Mouse (Mus musculus): ENCODE measurements around the gene Ptgds. TPM values are rescaled to one million over a fixed set of nuclear protein-coding genes. Genes with fewer than 3 reads are reported as not detected.

The Ptgds gene
- total and polyA plus RNA-seq, 3 experiments: 0.37 to 0.46 TPM; not detected in 1

DNA sequence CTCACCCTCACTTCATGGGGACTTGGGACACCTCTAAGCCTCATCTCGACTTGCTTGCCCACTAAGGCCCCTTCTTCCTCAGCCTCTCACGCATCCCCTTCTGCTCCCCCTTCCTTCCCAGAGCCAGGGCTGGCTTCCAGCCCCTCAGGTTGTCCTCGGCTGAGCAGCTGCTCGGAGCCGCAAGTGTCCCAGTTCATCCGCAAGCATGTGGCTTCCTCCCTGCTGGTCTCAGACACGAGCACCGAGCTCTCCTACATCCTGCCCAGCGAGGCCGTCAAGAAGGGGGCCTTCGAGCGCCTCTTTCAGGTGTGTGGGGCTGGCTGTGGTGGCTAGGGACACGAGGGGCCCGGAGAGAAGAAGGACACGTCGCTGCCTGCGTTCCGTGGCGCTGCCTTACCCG is 28.8 kb downstream of the Ptgds start:
- dilution Hi-C loops (cut with MboI; ENCODE audit: extremely low pct_ligation_motif_present, extremely low pct_unique_long_range_greater_than_20kb, low sequenced_read_pairs) (no loop called here), in situ Hi-C loops (cut with MboI; ENCODE audit: low pct_ligation_motif_present, low pct_unique_long_range_greater_than_20kb, low sequenced_read_pairs) (no loop called here)
- H3K4me1 ChIP-seq (ENCODE audit: control insufficient read depth in 1 of 2, insufficient read depth in 2 of 2): no peaks in the 10 kb centered on the region
- peaks cover 90 to 98% of the 10 kb centered on the region in 2 experiments for H3K36me3 ChIP-seq (replicated peaks in 1 of 2; ENCODE audit: control insufficient read depth in 1 of 2, insufficient read depth in 1 of 2, low read length in 1 of 2)
- no peaks in the 10 kb centered on the region for H3K27me3 ChIP-seq (replicated peaks)
- H3K9me3 ChIP-seq (replicated peaks; ENCODE audit: low read length): no peaks in the 10 kb centered on the region
- H3K79me2 ChIP-seq (replicated peaks; ENCODE audit: control insufficient read depth, extremely low read depth, insufficient read depth, poor library complexity, severe bottlenecking): no peaks in the 10 kb centered on the region
- no peak overlapping the region for H3K27ac ChIP-seq (ENCODE audit: insufficient read depth, low read depth)
- H3K9ac ChIP-seq (ENCODE audit: insufficient read depth, low read depth): no peak overlapping the region
- H3K4me2 ChIP-seq (ENCODE audit: insufficient read depth, low read depth, poor library complexity, severe bottlenecking): no peak overlapping the region
- no peak for TF ChIP-seq E2F4 (IDR thresholded peaks at IDR 0.05; ENCODE audit: insufficient replicate concordance, low read depth, low read length)
- no peak for TF ChIP-seq MAZ (IDR thresholded peaks at IDR 0.05; ENCODE audit: low read depth, low read length)
- TF ChIP-seq MEF2A (IDR thresholded peaks at IDR 0.05; ENCODE audit: borderline replicate concordance, low read depth, low read length): no peak
- TF ChIP-seq MXI1 (IDR thresholded peaks at IDR 0.05; ENCODE audit: low read depth, low read length): no peak
- TF ChIP-seq ZNF384 (IDR thresholded peaks at IDR 0.05; ENCODE audit: low read depth, low read length): no peak
- TF ChIP-seq NELFE (IDR thresholded peaks at IDR 0.05; ENCODE audit: low read depth, low read length): no peak
- no peak for TF ChIP-seq GABPA (IDR thresholded peaks at IDR 0.05; ENCODE audit: insufficient replicate concordance, low read depth, low read length)
- no peak for TF ChIP-seq CTCF (conservative IDR thresholded peaks at IDR 0.05 in 1 of 2, IDR thresholded peaks at IDR 0.05 in 1 of 2; ENCODE audit: low read depth in 2 of 2, low read length in 2 of 2)
- H3K4me3 ChIP-seq (replicated peaks in 1 of 3; ENCODE audit: low read depth in 2 of 3, low read length in 2 of 3, poor library complexity in 1 of 3): no peak overlapping the region
- DNase-seq (ENCODE audit: extremely low read depth): no peak

DNA sequence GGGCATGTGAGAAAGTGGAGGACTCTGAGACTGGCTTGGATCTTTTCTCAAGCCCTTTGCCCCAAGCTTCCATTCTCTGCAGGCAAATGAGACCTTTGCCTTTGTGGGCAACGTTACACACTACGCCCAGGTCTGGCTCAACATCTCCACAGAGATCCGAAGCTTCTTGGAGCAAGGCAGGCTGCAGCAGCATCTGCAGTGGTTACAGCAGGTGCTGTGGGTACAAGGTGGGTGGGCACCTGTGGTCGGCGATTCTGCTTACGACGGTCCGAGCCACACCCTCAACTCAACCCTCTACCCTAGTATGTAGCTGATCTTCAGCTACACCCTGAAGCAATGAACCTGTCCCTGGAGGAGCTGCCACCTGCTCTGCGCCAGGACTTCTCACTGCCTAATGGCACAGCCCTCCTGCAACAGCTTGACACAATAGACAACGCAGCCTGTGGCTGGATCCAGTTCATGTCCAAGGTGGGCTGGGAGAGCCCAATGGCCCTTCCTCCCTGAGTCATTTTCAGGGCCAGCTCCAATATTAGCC is 33.5 kb downstream of the Ptgds start:
- DNase-seq (ENCODE audit: extremely low read depth): no peak
- no peak overlapping the region for H3K4me2 ChIP-seq (ENCODE audit: insufficient read depth, low read depth, poor library complexity, severe bottlenecking)
- no peak for TF ChIP-seq CHD1 (IDR thresholded peaks at IDR 0.05; ENCODE audit: low read depth, low read length)
- no peak for TF ChIP-seq MYC (IDR thresholded peaks at IDR 0.05; ENCODE audit: low read depth, low read length)
- TF ChIP-seq JUND (conservative IDR thresholded peaks at IDR 0.05; ENCODE audit: low read depth, low read length): no peak
- H3K27ac ChIP-seq (ENCODE audit: insufficient read depth, low read depth): no peak overlapping the region
- no peaks in the 10 kb centered on the region for H3K4me1 ChIP-seq (ENCODE audit: control insufficient read depth in 1 of 2, insufficient read depth in 2 of 2)
- no peak overlapping the region for H3K9ac ChIP-seq (ENCODE audit: insufficient read depth, low read depth)
- dilution Hi-C loops (cut with MboI; ENCODE audit: extremely low pct_ligation_motif_present, extremely low pct_unique_long_range_greater_than_20kb, low sequenced_read_pairs): no loop called here
- H3K36me3 ChIP-seq (replicated peaks in 1 of 2; ENCODE audit: control insufficient read depth in 1 of 2, insufficient read depth in 1 of 2, low read length in 1 of 2): peaks cover 55 to 98% of the 10 kb centered on the region in 2 experiments
- no peak overlapping the region for H3K4me3 ChIP-seq (replicated peaks in 1 of 3; ENCODE audit: low read depth in 2 of 3, low read length in 2 of 3, poor library complexity in 1 of 3)
- in situ Hi-C loops (cut with MboI; ENCODE audit: low pct_ligation_motif_present, low pct_unique_long_range_greater_than_20kb, low sequenced_read_pairs): no loop called here
- H3K9me3 ChIP-seq (replicated peaks; ENCODE audit: low read length): no peaks in the 10 kb centered on the region
- H3K27me3 ChIP-seq (replicated peaks): no peaks in the 10 kb centered on the region
- no peaks in the 10 kb centered on the region for H3K79me2 ChIP-seq (replicated peaks; ENCODE audit: control insufficient read depth, extremely low read depth, insufficient read depth, poor library complexity, severe bottlenecking)

DNA sequence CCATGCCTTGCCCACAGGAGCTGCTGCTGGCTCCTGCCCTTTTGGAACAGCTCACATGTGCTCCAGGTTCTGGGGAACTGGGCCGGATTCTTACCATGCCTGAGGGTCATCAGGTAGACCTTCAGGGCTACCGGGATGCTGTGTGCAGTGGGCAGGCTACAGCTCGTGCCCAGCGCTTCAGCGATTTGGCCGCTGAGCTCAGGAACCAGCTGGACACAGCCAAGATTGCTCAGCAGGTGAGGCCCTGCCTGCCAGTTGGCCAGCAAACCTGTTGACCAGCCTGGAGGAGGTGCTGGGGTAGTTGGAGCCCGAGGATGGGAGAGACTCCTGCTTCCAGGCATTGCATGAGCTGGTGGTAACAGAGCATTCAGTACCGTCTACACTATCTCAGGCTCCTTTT is 35.6 kb downstream of the Ptgds start:
- dilution Hi-C loops (cut with MboI; ENCODE audit: extremely low pct_ligation_motif_present, extremely low pct_unique_long_range_greater_than_20kb, low sequenced_read_pairs): no loop called here

More for the DNA sequence above, 35.6 kb downstream of the Ptgds start:
- H3K27me3 ChIP-seq (replicated peaks): no peaks in the 10 kb centered on the region
- no peak overlapping the region for H3K9ac ChIP-seq (ENCODE audit: insufficient read depth, low read depth)
- H3K4me3 ChIP-seq (replicated peaks in 1 of 3; ENCODE audit: low read depth in 2 of 3, low read length in 2 of 3, poor library complexity in 1 of 3): no peak overlapping the region
- H3K27ac ChIP-seq (ENCODE audit: insufficient read depth, low read depth): no peak overlapping the region
- no peaks in the 10 kb centered on the region for H3K9me3 ChIP-seq (replicated peaks; ENCODE audit: low read length)
- in situ Hi-C loops (cut with MboI; ENCODE audit: low pct_ligation_motif_present, low pct_unique_long_range_greater_than_20kb, low sequenced_read_pairs): loop anchor here (5.0 kb wide), 1 partner anchor 43 kb away; no protein-coding TSS in a partner anchor
- no peak overlapping the region for H3K4me2 ChIP-seq (ENCODE audit: insufficient read depth, low read depth, poor library complexity, severe bottlenecking)
- peaks cover 44 to 90% of the 10 kb centered on the region in 2 experiments for H3K36me3 ChIP-seq (replicated peaks in 1 of 2; ENCODE audit: control insufficient read depth in 1 of 2, insufficient read depth in 1 of 2, low read length in 1 of 2)
- peaks cover 9 to 16% of the 10 kb centered on the region in 2 experiments for H3K4me1 ChIP-seq (ENCODE audit: control insufficient read depth in 1 of 2, insufficient read depth in 2 of 2)
- no peaks in the 10 kb centered on the region for H3K79me2 ChIP-seq (replicated peaks; ENCODE audit: control insufficient read depth, extremely low read depth, insufficient read depth, poor library complexity, severe bottlenecking)
- TF ChIP-seq KAT2A (IDR thresholded peaks at IDR 0.05; ENCODE audit: insufficient replicate concordance, low read length): no peak
- TF ChIP-seq CHD2 (IDR thresholded peaks at IDR 0.05; ENCODE audit: low read length): no peak
- no peak for TF ChIP-seq SIN3A (IDR thresholded peaks at IDR 0.05; ENCODE audit: low read length)
- TF ChIP-seq TCF12 (IDR thresholded peaks at IDR 0.05; ENCODE audit: low read depth, low read length): no peak
- TF ChIP-seq USF1 (IDR thresholded peaks at IDR 0.05; ENCODE audit: low read depth, low read length): no peak
- no peak for TF ChIP-seq ELF1 (IDR thresholded peaks at IDR 0.05; ENCODE audit: low read depth, low read length)
- TF ChIP-seq PAX5 (IDR thresholded peaks at IDR 0.05; ENCODE audit: low read length): no peak
- no peak for TF ChIP-seq UBTF (IDR thresholded peaks at IDR 0.05; ENCODE audit: low read depth, low read length)
- TF ChIP-seq ZMIZ1 (IDR thresholded peaks at IDR 0.05; ENCODE audit: low read depth, low read length): no peak
- TF ChIP-seq CTCF (conservative IDR thresholded peaks at IDR 0.05 in 1 of 2, IDR thresholded peaks at IDR 0.05 in 1 of 2; ENCODE audit: low read depth in 2 of 2, low read length in 2 of 2): no peak
- TF ChIP-seq POLR2AphosphoS2 (IDR thresholded peaks at IDR 0.05; ENCODE audit: low read depth, low read length): no peak
- no peak for TF ChIP-seq MAX (IDR thresholded peaks at IDR 0.05; ENCODE audit: low read length)
- DNase-seq (ENCODE audit: extremely low read depth): no peak

All from CH12.LX (cell line).